Mouse (Mus musculus): ENCODE data around the gene Birc2. TPM values are rescaled to one million over a fixed set of nuclear protein-coding genes. Genes with fewer than 3 reads are reported as not detected.
"Not testable (repeated sequence)": the region's sequence is repeated elsewhere in the genome, so short reads cannot be mapped to it uniquely, and the experiment has no call there.

Gene Birc2
- 10 to 100 TPM; 31.1 to 34.3 TPM for total RNA-seq (2021)
- long read RNA-seq, experiment 1, transcript Birc2-204 (8 exons, 3,331 nt): major isoform, 21 of 59 reads
- long read RNA-seq, experiment 1, partial matches to known transcripts: 1 of 59 reads
- long read RNA-seq, experiment 1, other reads (novel, unspliced or antisense): 34 of 59 reads
- long read RNA-seq, experiment 2, transcript Birc2-204 (8 exons, 3,331 nt): major isoform, 30 of 42 reads
- long read RNA-seq, experiment 2, partial matches to known transcripts: 1 of 42 reads
- long read RNA-seq, experiment 2, other reads (novel, unspliced or antisense): 8 of 42 reads

DNA sequence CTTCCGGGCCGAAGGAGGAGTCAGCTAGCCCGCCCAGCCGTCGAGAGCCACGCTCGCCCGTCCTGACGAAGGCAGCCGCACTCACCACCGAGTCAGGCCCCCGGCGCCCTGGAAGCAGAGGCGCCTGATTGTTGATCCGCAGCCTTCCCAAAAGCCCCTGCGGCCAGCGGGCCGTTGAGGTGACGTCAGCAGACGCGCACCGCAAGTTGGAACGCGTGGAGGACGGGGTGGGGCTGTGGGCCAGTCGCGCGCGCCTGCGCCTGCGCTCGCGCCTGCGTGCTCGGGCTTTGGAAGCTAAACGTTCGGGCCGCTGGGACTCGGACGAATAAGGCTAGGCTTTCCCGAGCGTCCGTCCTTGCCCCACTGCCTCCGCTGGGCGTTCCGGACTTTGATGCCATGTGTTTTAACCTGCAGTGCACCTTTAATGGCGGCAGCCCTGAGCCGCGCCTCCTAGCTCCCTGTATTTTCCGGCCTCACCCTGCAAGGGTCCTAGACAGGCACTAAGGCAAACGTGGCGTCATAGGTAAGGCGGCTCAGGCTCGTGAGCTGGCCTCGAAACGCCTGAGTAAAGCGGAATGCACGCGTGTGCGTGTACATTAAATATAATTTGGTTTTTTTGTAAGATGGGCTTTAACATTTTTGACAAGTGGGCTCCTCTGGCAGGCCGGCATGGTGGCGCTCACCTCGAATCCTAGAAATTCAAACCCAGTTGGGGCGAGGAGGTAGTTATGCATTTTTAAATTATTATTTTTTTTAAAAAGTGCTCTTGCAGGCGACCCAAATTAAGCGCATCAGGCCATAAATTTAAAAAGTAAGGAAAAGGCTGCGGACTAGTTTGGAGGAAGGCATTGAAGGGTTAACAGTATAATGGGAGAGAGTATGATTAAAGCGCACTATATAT, at the start of gene Birc2:
Birc2 (minus strand) TSS at position 160 of the 901 bp plus-strand sequence.
- peak; percentile 95 to 96 for DNase-seq (ENCODE audit: low spot score in 2 of 2)
- intact Hi-C loops (cut with DNase I): loop anchor here (5.0 kb wide), 1 partner anchor 75 kb away; the partner anchor contains the start of gene Tmem123

DNA sequence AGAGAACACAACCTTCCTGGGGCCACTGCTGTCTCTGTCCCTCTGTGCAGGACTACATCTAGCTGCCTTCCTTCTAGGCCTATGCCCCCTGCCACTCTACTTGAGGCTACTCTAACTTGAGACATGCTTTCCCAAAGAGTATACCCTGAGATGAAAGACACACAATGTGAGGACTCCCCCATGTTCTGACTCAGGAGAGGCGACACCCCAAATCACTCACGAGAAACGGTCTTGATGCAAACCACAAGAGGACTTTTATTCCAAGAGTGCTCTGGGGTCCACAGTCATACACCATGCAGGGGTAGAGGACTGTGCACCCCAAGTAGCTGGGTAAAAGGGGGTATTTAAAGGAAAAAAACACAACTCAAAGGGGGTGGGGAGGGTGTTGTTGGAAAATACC, 47.5 kb upstream of the Birc2 start:
- DNase-seq (ENCODE audit: low spot score in 2 of 2): no peak
- intact Hi-C loops (cut with DNase I): no loop called here

DNA sequence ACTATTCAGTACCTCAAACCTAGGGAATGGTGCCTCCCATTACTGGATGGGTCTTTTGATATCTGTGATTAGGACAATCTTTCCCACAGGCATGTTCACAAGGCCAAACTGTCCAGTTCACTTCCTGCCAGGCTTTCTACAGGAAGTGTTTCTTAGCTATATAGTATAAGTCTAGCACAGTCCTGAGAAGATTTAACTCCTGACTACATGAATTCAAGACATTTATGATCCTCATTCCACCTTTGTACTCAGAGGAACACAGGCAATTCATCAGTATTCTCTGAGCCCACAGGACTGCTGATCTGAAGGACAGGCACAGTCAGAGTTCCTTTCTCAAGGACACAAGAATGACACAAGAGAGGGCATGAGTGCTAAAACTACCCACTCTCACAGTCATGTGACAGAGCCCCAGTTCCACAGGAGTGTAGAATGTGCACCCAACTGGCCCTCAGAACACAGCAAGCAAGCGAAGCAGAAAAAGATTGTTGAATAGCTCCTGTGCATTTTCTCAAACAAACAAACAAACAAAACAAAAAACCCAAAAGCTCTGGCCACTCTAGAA, 45.5 kb upstream of the Birc2 start:
- intact Hi-C loops (cut with DNase I): no loop called here

DNA sequence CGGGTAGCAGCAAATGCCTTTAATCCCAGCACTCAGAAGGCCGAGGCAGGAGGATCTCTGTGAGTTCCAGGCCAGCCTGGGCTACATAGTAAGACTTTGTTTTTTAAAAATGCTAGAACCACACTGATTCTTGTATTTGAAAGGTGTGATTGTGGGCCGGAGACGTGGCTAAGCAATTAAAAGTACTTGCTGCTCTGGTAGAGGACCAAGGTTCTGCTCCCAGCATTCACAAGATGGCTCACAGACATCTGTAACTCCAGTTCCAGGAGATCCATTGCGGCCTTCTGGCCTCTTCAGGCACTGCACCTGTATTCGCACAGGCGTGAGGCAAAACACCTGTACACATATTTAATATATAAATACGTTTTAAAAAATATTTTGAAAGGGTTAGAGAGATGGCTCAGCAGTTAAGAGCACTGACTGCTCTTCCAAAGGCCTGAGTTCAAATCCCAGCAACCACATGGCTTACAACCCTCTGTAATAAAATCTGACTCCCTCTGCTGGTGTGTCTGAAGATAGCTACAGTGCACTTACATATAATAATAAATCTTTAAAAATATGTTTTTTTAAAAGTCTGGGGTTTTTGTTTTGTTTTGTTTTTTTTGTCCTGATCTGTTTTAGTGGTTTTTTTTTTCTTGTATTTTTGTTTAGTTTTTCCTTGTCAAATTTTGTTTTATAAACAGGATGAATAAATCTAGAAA, 36.8 kb upstream of the Birc2 start:
- no peak for DNase-seq (ENCODE audit: low spot score in 2 of 2)
- intact Hi-C loops (cut with DNase I): no loop called here

More for the DNA sequence above, 45.5 kb upstream of the Birc2 start:
- no peak for DNase-seq (ENCODE audit: low spot score in 2 of 2)

GRCm38 (mm10) chr9:7872775-7873439, 36.0 kb upstream of the Birc2 start, which contains the start of gene Birc3:
Gene Birc3 (minus strand): TSS chr9:7873186.
- intact Hi-C loops (cut with DNase I): no loop called here
- DNase-seq (ENCODE audit: low spot score in 2 of 2): peak in 1 of 2 experiments; percentile 4

GRCm38 (mm10) chr9:7872044-7872774, 35.3 kb upstream of the Birc2 start:
- peak in 1 of 2 experiments; percentile 5 for DNase-seq (ENCODE audit: low spot score in 2 of 2)
- intact Hi-C loops (cut with DNase I): no loop called here

DNA sequence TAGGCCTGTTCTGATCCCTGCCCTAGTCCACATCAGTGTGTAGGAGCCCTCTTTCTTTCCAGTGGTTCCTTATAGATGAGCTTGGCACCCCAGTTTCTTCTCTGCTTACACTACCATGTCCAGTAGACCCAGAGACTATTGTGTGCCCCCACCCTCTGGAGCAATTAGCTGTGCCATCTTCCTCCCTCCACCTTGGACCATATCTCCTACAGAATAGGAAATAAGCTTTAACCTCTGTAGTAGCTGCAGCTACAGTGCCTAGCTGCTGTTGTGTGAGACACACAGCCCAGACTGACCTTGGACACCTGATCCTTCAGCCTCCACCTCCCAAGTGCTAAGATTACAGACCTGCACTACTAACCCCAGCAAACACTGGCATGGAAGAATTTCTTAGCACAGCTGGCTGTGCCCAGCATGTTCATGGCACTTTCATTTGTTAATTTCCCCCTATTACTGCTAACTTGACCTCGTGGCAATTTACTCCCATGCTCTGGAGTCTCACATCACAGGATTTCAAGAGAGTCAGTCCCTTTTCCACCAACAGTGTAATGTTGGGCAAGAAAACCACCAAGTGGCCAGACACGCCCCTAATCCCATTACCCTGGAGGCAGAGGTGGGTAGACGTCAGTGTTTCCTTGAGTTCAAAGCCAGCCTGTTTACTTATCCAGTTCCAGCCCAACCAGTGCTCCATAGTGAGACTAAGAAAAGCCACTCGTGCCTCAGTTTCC, 34.6 kb upstream of the Birc2 start:
- DNase-seq (ENCODE audit: low spot score in 2 of 2): no peak
- intact Hi-C loops (cut with DNase I): no loop called here

- intact Hi-C loops (cut with DNase I): no loop called here
- DNase-seq (ENCODE audit: low spot score in 2 of 2): no peak
Measured at GRCm38 (mm10) chr9:7870556-7871315, 33.9 kb upstream of the Birc2 start.

- intact Hi-C loops (cut with DNase I): no loop called here
- DNase-seq (ENCODE audit: low spot score in 2 of 2): no peak
Measured at GRCm38 (mm10) chr9:7868838-7869491, 32.1 kb upstream of the Birc2 start.

GRCm38 (mm10) chr9:7867981-7868380, 31.1 kb upstream of the Birc2 start:
- intact Hi-C loops (cut with DNase I): no loop called here
- DNase-seq (ENCODE audit: low spot score in 2 of 2): no peak

GRCm38 (mm10) chr9:7866981-7867380, 30.1 kb upstream of the Birc2 start:
- intact Hi-C loops (cut with DNase I); DNase-seq (ENCODE audit: low spot score in 2 of 2): not testable (repeated sequence)

GRCm38 (mm10) chr9:7860976-7861375, 24.1 kb upstream of the Birc2 start:
- no peak for DNase-seq (ENCODE audit: low spot score in 2 of 2)
- intact Hi-C loops (cut with DNase I): no loop called here

- intact Hi-C loops (cut with DNase I): loop anchor here (2.0 to 10.0 kb wide), 2 partner anchors 143 to 251 kb away; no protein-coding TSS in a partner anchor
- no peak for DNase-seq (ENCODE audit: low spot score in 2 of 2)
Measured at GRCm38 (mm10) chr9:7855912-7856311, 19.0 kb upstream of the Birc2 start.

DNA sequence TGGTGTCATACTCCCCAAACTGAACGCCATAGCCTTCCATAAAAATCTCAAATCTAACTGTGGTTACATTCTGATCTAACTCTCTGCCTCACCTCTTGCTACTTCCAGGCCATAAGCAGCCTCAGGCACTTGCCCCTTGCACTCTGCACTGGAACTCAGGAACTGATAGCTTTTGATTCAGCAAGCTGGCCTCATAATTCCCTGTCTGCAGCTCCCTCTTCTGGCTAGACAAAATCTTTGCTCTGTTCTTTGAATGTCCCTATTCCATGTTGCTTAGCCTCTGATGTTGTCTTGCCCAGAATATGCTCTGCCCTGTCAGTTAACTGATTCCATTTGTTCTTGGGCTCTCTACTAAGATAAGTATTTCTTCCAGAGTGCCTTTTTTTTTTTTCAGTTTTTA, 18.5 kb upstream of the Birc2 start:
- peak; percentile 29 to 54 for DNase-seq (ENCODE audit: low spot score in 2 of 2)
- intact Hi-C loops (cut with DNase I): loop anchor here (2.0 to 10.0 kb wide), 2 partner anchors 143 to 251 kb away; no protein-coding TSS in a partner anchor

GRCm38 (mm10) chr9:7854196-7854595, 17.3 kb upstream of the Birc2 start:
- intact Hi-C loops (cut with DNase I): loop anchor here (2.0 to 10.0 kb wide), 2 partner anchors 141 to 249 kb away; no protein-coding TSS in a partner anchor
- not testable (repeated sequence) for DNase-seq (ENCODE audit: low spot score in 2 of 2)

Data from left cerebral cortex, postnatal 14 days (tissue).